Mouse (Mus musculus) liver, adult 2 months (tissue): ENCODE data around the gene Rnf207. TPM values are rescaled to one million over a fixed set of nuclear protein-coding genes. Genes with fewer than 3 reads are reported as not detected.
A peak's percentile ranks its signal among the peaks of the same experiment; 100 is the strongest.

ENCODE experiments used
- DNase-seq: peaks from one replicate; pipeline ENCODE4 v3.0.0-alpha.2; 2011; ENCODE audit warnings: low read depth, low spot score; ENCODE audit errors: extremely low read depth
- H3K27ac ChIP-seq: fragments of 200-500 bp; replicated peaks from 2 replicates; pipeline ENCODE4 v1.5.1; 2012; ENCODE audit warnings: low read depth, mild to moderate bottlenecking, control low read depth, inconsistent platforms, low read length; ENCODE audit not compliant: insufficient read depth
- H3K27me3 ChIP-seq: fragments of 200-500 bp; 2 replicates; pipeline ENCODE4 v1.6.1; 2012; ENCODE audit warnings: mild to moderate bottlenecking, moderate library complexity, low read length, inconsistent platforms; ENCODE audit not compliant: control insufficient read depth, insufficient read depth
- H3K36me3 ChIP-seq: fragments of 200-500 bp; 2 replicates; pipeline ENCODE4 v1.6.1; 2012; ENCODE audit warnings: low read length, inconsistent platforms; ENCODE audit not compliant: control insufficient read depth, insufficient read depth
- H3K4me1 ChIP-seq: fragments of 200-500 bp; 2 replicates; pipeline ENCODE4 v1.6.1; 2011; ENCODE audit warnings: low read length; ENCODE audit not compliant: control insufficient read depth, insufficient read depth
- H3K4me3 ChIP-seq: fragments of 200-500 bp; 2 replicates; pipeline ENCODE4 v1.5.1; 2011; ENCODE audit warnings: low read depth, mild to moderate bottlenecking, control low read depth, low read length, moderate library complexity; ENCODE audit not compliant: insufficient read depth
- H3K79me2 ChIP-seq: fragments of 200-500 bp; 2 replicates; pipeline ENCODE4 v1.6.1; 2012; ENCODE audit warnings: inconsistent platforms, mild to moderate bottlenecking, low read length, moderate library complexity; ENCODE audit not compliant: control insufficient read depth, insufficient read depth
- H3K9ac ChIP-seq: fragments of 200-500 bp; 2 replicates; pipeline ENCODE4 v1.6.1; 2012; ENCODE audit warnings: low read depth, mild to moderate bottlenecking, control low read depth, inconsistent platforms, low read length
- CTCF ChIP-seq: fragments of 200-500 bp; IDR thresholded peaks from 2 replicates; pipeline ENCODE4 v1.5.1; 2011; ENCODE audit warnings: low read depth, low read length, control low read depth
- POLR2A ChIP-seq: fragments of 200-500 bp; IDR thresholded peaks from 2 replicates; pipeline ENCODE4 v1.6.1; 2011; ENCODE audit warnings: low read length, control low read depth; ENCODE audit not compliant: insufficient read depth; ENCODE audit errors: extremely low read depth
- WGBS: fragments of 180-500 bp; shearing (Covaris S2); methylation state at CpG from one replicate; pipeline ENCODE4 v1.1.7; 2018; 5-methylcytosine and 5-hydroxymethylcytosine counted together
- polyA plus RNA-seq: library from polyadenylated mRNA; depleted of rRNA; stranded (reverse); fragments of >200 nt; gene quantifications from 2 replicates; pipeline ENCODE4 v1.2.3, GENCODE M21; 2012
- total RNA-seq: library from RNA; depleted of rRNA; stranded (reverse); fragments of >200 nt; gene quantifications from 2 replicates; pipeline ENCODE4 v1.2.3, GENCODE M21; 2014

Gene Rnf207
- total and polyA plus RNA-seq, 2 experiments, result 0.13 TPM; not detected in 1

- Histone ChIP-seq H3K4me1 (no peaks in the 10 kb centered on the region), H3K9ac (no peak overlapping the region), H3K27me3 (peaks cover 4% of the 10 kb centered on the region; the same call in 1 of the 2 replicates), H3K27ac (no peak overlapping the region), H3K36me3 (no peaks in the 10 kb centered on the region), H3K79me2 (no peaks in the 10 kb centered on the region), H3K4me3 (no peak overlapping the region)
- WGBS, result 64% methylated on average over 10 of the region's 10 CpGs
- DNase-seq, result no peak
- TF ChIP-seq POLR2A (no peak), CTCF (peak; percentile 70)
Measured at GRCm38 (mm10) chr4:152276389-152277347, 42.1 kb downstream of the Rnf207 start.

DNA sequence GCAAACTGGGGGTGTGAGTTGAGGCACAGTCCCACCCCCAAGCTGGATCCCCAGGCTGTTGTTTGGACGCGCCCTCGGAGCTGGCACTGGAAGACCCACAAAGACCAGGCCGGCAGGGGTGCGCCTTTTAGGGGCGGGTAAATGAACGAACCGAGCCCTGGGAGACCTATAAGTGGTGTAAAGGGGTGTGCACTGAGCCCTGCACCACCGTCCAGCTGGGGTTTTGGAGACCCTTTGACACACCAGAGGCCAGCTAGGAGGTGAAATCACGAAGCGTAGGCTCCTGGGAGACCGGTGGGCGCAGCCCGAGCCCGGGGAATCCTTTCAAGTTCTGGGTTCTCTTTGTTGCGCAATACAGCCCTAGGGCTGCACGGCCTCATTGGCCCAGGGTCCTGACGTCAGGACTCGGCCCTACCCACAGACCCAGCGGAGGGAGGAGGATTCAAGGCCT lies 44.1 kb downstream of the Rnf207 start:
- Histone ChIP-seq H3K9ac (no peak overlapping the region), H3K27ac (no peak overlapping the region), H3K4me3 (peak overlapping the region; percentile 37; the same call in 1 of the 2 replicates), H3K36me3 (no peaks in the 10 kb centered on the region), H3K27me3 (no peaks in the 10 kb centered on the region), H3K79me2 (no peaks in the 10 kb centered on the region), H3K4me1 (no peaks in the 10 kb centered on the region)
- no peak for DNase-seq
- TF ChIP-seq POLR2A, result no peak
- no peak for TF ChIP-seq CTCF
- 11% methylated on average over 20 of the region's 20 CpGs for WGBS

DNA sequence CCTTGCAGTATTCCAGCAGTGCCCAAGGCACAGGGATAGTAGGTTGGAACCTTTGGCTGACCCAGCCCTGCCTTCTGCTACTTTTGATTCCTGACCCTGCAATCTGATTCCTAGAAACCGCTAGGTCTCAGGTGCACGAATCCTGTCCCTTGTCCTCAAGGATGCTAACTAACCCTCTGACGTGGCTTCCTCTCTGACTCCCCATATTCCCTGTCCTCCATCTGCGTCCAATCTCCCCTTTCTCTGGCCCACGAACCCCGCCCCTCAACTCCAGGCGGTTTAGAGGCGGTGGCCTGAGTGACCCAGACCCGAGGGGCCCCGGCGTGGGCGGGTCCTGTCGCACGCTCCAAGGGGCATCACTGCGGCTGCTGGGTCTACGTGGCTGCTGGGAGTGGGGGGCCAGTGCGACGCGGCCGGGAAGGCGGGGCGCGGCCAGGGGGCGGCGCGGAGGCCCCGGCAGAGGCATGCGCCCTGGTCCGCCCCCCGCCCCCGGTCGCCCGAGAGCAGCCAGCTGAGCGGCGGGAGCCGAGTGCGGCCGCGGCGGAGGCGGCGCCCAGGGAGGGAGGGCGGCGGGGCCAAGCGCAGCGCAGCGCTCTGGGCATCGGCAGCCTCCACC lies 45.1 kb downstream of the Rnf207 start, which contains the start of gene Gpr153:
Gene Gpr153, plus strand, starts transcription at position 612 of the 616 bp plus-strand sequence.
- Histone ChIP-seq H3K79me2 (no peaks in the 10 kb centered on the region), H3K4me3 (peak within 1 kb of the TSS; percentile 37; the same call in 1 of the 2 replicates), H3K36me3 (no peaks in the 10 kb centered on the region), H3K27ac (no peak within 1 kb of the TSS), H3K9ac (peak within 1 kb of the TSS; percentile 30), H3K4me1 (no peaks in the 10 kb centered on the region), H3K27me3 (no peaks in the 10 kb centered on the region)
- DNase-seq, result no peak
- 5% methylated on average over 47 of the region's 48 CpGs for WGBS
- TF ChIP-seq CTCF, result no peak
- TF ChIP-seq POLR2A, result no peak

DNA sequence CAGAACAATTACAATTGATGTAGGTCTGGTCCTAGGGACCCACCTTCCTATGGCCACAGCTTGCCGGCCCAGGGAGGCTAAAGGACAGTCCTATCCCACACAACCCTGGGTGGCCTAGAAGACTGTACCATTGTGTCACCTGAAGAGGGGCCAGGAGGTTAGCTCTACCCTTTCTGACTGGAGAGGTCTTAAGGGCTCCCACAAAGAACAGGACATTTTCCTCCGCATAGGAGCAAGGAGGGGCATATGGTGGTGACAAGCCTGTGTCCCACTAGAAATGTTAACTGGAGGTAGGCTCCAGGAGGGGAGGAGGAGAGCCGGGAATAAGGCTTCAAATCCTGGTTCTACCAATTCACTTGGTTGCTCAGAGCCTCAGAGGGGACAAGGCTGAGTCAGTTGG lies 45.6 kb downstream of the Rnf207 start:
- TF ChIP-seq CTCF (no peak), POLR2A (no peak)
- DNase-seq, result no peak
- H3K27ac ChIP-seq, result no peak overlapping the region
- H3K27me3 ChIP-seq, result no peaks in the 10 kb centered on the region
- H3K9ac ChIP-seq, result no peak overlapping the region
- no peaks in the 10 kb centered on the region for H3K4me1 ChIP-seq
- no peaks in the 10 kb centered on the region for H3K36me3 ChIP-seq
- WGBS, result 76% methylated on average over 3 of the region's 3 CpGs
- no peak overlapping the region for H3K4me3 ChIP-seq
- no peaks in the 10 kb centered on the region for H3K79me2 ChIP-seq

- no peak for TF ChIP-seq CTCF
- TF ChIP-seq POLR2A, result no peak
- H3K79me2 ChIP-seq, result no peaks in the 10 kb centered on the region
- no peaks in the 10 kb centered on the region for H3K36me3 ChIP-seq
- H3K4me3 ChIP-seq, result no peak overlapping the region
- no peak overlapping the region for H3K27ac ChIP-seq
- 68% methylated on average over 9 of the region's 9 CpGs for WGBS
- DNase-seq, result peak; percentile 15
- no peak overlapping the region for H3K9ac ChIP-seq
- H3K4me1 ChIP-seq, result no peaks in the 10 kb centered on the region
- no peaks in the 10 kb centered on the region for H3K27me3 ChIP-seq
Measured at GRCm38 (mm10) chr4:152272449-152273049, 46.2 kb downstream of the Rnf207 start.
